Mouse (Mus musculus) sigmoid colon, adult 10 weeks (tissue): ENCODE data around the gene Qsox1. TPM values are rescaled to one million over a fixed set of nuclear protein-coding genes. Genes with fewer than 3 reads are reported as not detected.

Experiments used
- polyA plus RNA-seq: library from polyadenylated mRNA; stranded (reverse); fragments of 350-450 nt; fragmentation: Illumina TruSeq; extraction: RNeasy Lipid Tissue Mini Kit (QIAGEN cat#74804); gene quantifications from one replicate; pipeline ENCODE4 v1.2.3, GENCODE M21; 2014; ENCODE audit warnings: low read depth, low replicate concordance

The Qsox1 gene
- 5.5 TPM for polyA plus RNA-seq

GRCm38 (mm10) chr1:155812581-155813499 is at the start of gene Qsox1:
Gene Qsox1 (minus strand): TSS chr1:155812889.

GRCm38 (mm10) chr1:155751484-155752255 is 61.0 kb downstream of the Qsox1 start, which contains the start of gene Lhx4:
Gene Lhx4 (minus strand): TSS chr1:155751684.

Other genes starting within 250 kb of the Qsox1 start
- not detected for gene Lhx4, start 61.2 kb downstream of the Qsox1 start, polyA plus RNA-seq
- gene Cep350, start 160.4 kb upstream of the Qsox1 start, polyA plus RNA-seq, result 43.3 TPM
- 342 TPM for gene Tor1aip2, start 222.5 kb upstream of the Qsox1 start, polyA plus RNA-seq
- 68.4 TPM for gene Tor1aip1, start 223.6 kb upstream of the Qsox1 start, polyA plus RNA-seq